ENCODE assay signal across 23 mouse cellular contexts in the genomic region with DNA sequence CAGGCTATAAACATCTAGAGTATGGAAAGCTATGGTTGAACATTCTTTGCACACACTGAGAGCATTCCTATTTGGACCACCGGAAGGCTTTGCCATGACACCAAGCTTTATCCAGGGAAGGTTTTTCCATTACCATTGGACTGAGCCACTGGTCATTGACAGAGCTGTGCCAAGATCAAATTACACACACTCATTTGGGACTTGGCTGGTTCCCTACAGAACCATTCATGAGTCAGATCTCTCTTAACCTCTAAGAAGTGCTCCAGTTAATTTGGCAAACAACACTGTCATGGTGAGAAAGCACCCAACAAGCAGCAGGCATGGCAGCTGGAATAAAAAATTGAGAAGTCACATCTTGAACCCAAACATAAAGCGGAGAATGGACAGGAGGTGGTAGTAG. TPM values are rescaled to one million over a fixed set of nuclear protein-coding genes. Genes with fewer than 3 reads are reported as not detected.
"Had no signal": no experiment of that assay in that cellular context is flagged by ENCODE, and none has a peak within 500 bp of the region (broad histone marks: within the 10 kb centered on the region; RNA-seq: fewer than 3 reads in every experiment).

No protein-coding gene starts in this region.

- H3K27ac ChIP-seq: lung, embryonic 15.5 days; macrophage; midbrain, embryonic 13.5 days; midbrain, embryonic 15.5 days; neural tube, embryonic 12.5 days had no signal

- DNase-seq: lung, adult 2 months; lung, postnatal 14 days; lung, postnatal 36 days; right cerebral cortex, postnatal 14 days; thymus, adult 18-20 months; thymus, postnatal 14 days; thymus, postnatal 36 days had no signal

- H3K9me3 ChIP-seq: lung, embryonic 15.5 days; midbrain, embryonic 15.5 days had no signal

- H3K4me3 ChIP-seq: lung, embryonic 15.5 days; megakaryocyte, embryonic 14.5 days; midbrain, embryonic 13.5 days; midbrain, embryonic 15.5 days; neural tube, embryonic 12.5 days had no signal

- H3K36me3 ChIP-seq: lung, embryonic 15.5 days; midbrain, embryonic 13.5 days; midbrain, embryonic 15.5 days; neural tube, embryonic 12.5 days had no signal

- H3K4me1 ChIP-seq: lung, embryonic 15.5 days; megakaryocyte, embryonic 14.5 days; midbrain, embryonic 13.5 days; midbrain, embryonic 15.5 days; neural tube, embryonic 12.5 days had no signal

- H3K27me3 ChIP-seq: lung, embryonic 15.5 days; megakaryocyte, embryonic 14.5 days; midbrain, embryonic 13.5 days; midbrain, embryonic 15.5 days; neural tube, embryonic 12.5 days had no signal

RNA-seq across cellular contexts. Expression of a gene that starts 0.7 kb away (rescaled TPM):
- total RNA-seq: megakaryocyte progenitor cell, adult 5-6 weeks; midbrain, postnatal 0 days; monocyte, adult 5-6 weeks; neutrophil, adult 5-6 weeks had no signal
- polyA plus RNA-seq: lung, adult 2 months; lung, embryonic 15.5 days; lung, postnatal 0 days; macrophage; midbrain, embryonic 11.5 days; midbrain, embryonic 13.5 days; midbrain, embryonic 15.5 days; midbrain, postnatal 0 days; neural tube, embryonic 12.5 days; neural tube, embryonic 14.5 days; stomach, embryonic 14.5 days; stomach, embryonic 16.5 days; thymus, postnatal 0 days had no signal

RNA-seq across cellular contexts. Expression of a gene that starts 21.8 kb away (rescaled TPM):
- total RNA-seq: megakaryocyte progenitor cell, adult 5-6 weeks; midbrain, postnatal 0 days; monocyte, adult 5-6 weeks; neutrophil, adult 5-6 weeks had no signal
- polyA plus RNA-seq: lung, adult 2 months; lung, embryonic 15.5 days; lung, postnatal 0 days; macrophage; midbrain, embryonic 13.5 days; midbrain, postnatal 0 days; neural tube, embryonic 12.5 days; stomach, embryonic 14.5 days; stomach, embryonic 16.5 days; thymus, postnatal 0 days had no signal

RNA-seq across cellular contexts. Expression of a gene that starts 22.3 kb away (rescaled TPM):
- total RNA-seq: megakaryocyte progenitor cell, adult 5-6 weeks; midbrain, postnatal 0 days; monocyte, adult 5-6 weeks; neutrophil, adult 5-6 weeks had no signal
- polyA plus RNA-seq: lung, adult 2 months; lung, embryonic 15.5 days; lung, postnatal 0 days; macrophage; midbrain, embryonic 11.5 days; midbrain, embryonic 13.5 days; midbrain, embryonic 15.5 days; midbrain, postnatal 0 days; neural tube, embryonic 12.5 days; neural tube, embryonic 14.5 days; stomach, embryonic 14.5 days; stomach, embryonic 16.5 days; thymus, postnatal 0 days had no signal
